Mouse (Mus musculus) liver, embryonic 14.5 days (tissue): ENCODE measurements at regions not wholly inside any gene's neighbourhood (a gene's known extent, or its start where the extent isn't known, plus 50 kb on each side); places are given as distances from the start of the nearest gene placed in this dataset.

ENCODE experiments used
- ATAC-seq: fragments of 200-750 bp; cut with Nextera tagmentation; 2 replicates; pipeline ENCODE4 v1.8.0; 2017; ENCODE audit warnings: moderate number of reproducible peaks, mild to moderate bottlenecking, moderate library complexity; ENCODE audit not compliant: insufficient read depth
- DNase-seq, 3 experiments: peaks; one replicate each; pipeline ENCODE4 v3.0.0-alpha.2; 2012 to 2013; ENCODE audit warnings: low read depth in 3 of 3, low spot score in 3 of 3
- H3K27ac ChIP-seq: fragments of 300-500 bp; sonication (generic); 2 replicates; pipeline ENCODE4 v1.5.1; 2014; ENCODE audit warnings: moderate library complexity, mild to moderate bottlenecking, control low read depth, inconsistent platforms
- H3K27me3 ChIP-seq: fragments of 300-500 bp; sonication (generic); 2 replicates; pipeline ENCODE4 v1.6.1; 2014; ENCODE audit warnings: mild to moderate bottlenecking, low read length, moderate library complexity; ENCODE audit not compliant: control insufficient read depth, insufficient read depth
- H3K36me3 ChIP-seq: fragments of 300-500 bp; sonication (generic); replicated peaks from 2 replicates; pipeline ENCODE4 v1.6.1; 2014; ENCODE audit warnings: low read depth; ENCODE audit not compliant: control insufficient read depth, insufficient read depth
- H3K4me1 ChIP-seq, 2 experiments: fragments of 200-500 bp in 1 of 2; fragments of 300-500 bp in 1 of 2; sonication (generic) in 1 of 2; replicated peaks; 2 replicates each; pipeline ENCODE4 v1.6.1; 2012 to 2014; ENCODE audit warnings: antibody characterized with exemption in 1 of 2, inconsistent platforms in 1 of 2, low read length in 1 of 2; ENCODE audit not compliant: control insufficient read depth in 2 of 2, insufficient read depth in 2 of 2
- H3K4me2 ChIP-seq: fragments of 300-500 bp; sonication (generic); 2 replicates; pipeline ENCODE4 v1.6.1; 2014; ENCODE audit warnings: low read depth, mild to moderate bottlenecking, control low read depth, moderate library complexity
- H3K4me3 ChIP-seq, 2 experiments: fragments of 200-500 bp in 1 of 2; fragments of 300-500 bp in 1 of 2; sonication (generic) in 1 of 2; 2 replicates each; pipeline ENCODE4 v1.5.1; 2012 to 2014; ENCODE audit warnings: low read depth in 2 of 2, low read length in 2 of 2, mild to moderate bottlenecking in 2 of 2, control low read depth in 1 of 2, inconsistent platforms in 1 of 2, moderate library complexity in 1 of 2; ENCODE audit not compliant: insufficient read depth in 1 of 2
- H3K9ac ChIP-seq: fragments of 300-500 bp; sonication (generic); replicated peaks from 2 replicates; pipeline ENCODE4 v1.6.1; 2014; ENCODE audit warnings: mild to moderate bottlenecking, control low read depth, moderate library complexity
- H3K9me3 ChIP-seq: fragments of 300-500 bp; sonication (generic); 2 replicates; pipeline ENCODE4 v1.6.1; 2016; ENCODE audit warnings: low read length, mixed read lengths; ENCODE audit not compliant: control insufficient read depth
- CTCF ChIP-seq: IDR thresholded peaks from 2 replicates; pipeline ENCODE4 v1.5.1; 2016; ENCODE audit warnings: antibody characterized with exemption, low read depth, control low read depth
- EP300 ChIP-seq: IDR thresholded peaks from 2 replicates; pipeline ENCODE4 v1.6.1; 2016; ENCODE audit warnings: antibody characterized with exemption, low read depth
- WGBS: fragments of 180-500 bp; shearing (Covaris S2); extraction: QIAGEN DNeasy Blood & Tissue Kit; methylation state at CpG from one replicate; pipeline ENCODE4 v1.1.7; 2014; ENCODE audit not compliant: insufficient replicate concordance; 5-methylcytosine and 5-hydroxymethylcytosine counted together

DNA sequence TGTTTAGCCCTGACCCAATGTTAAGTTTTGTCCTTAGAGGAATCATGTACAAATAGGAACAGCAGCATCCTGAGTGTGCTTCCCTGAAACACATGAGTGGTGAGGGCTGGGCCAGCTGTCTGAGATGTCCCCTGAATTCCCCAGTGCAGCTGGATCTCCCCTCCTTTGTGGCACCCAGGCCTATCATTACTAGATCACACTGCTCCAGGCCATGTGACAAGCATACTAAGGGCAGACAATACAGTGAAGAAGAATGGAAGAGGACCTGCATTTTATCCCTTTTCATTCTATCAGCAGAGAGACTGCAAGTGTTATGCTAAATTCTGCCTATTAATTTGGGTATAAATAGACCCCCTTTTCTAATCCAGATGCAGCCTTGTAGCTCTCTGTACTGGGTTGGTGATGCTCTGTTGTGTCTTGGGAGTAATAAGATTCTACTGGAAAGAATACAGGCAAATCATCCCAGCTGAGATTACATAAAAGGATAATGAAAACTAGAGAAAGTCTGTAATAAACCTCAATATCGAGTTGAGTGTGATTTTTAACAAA, 418.3 kb downstream of the Brinp2 start:
- no peak for TF ChIP-seq CTCF
- TF ChIP-seq EP300, result no peak
- no peaks in the 10 kb centered on the region for H3K36me3 ChIP-seq
- no peak overlapping the region for H3K4me2 ChIP-seq
- 34% methylated on average over 1 of the region's 1 CpGs for WGBS
- H3K4me3 ChIP-seq, result no peak overlapping the region
- no peak overlapping the region for H3K9ac ChIP-seq
- H3K4me1 ChIP-seq, result no peaks in the 10 kb centered on the region
- no peak for DNase-seq
- H3K27ac ChIP-seq, result no peak overlapping the region
- ATAC-seq, result no peak
- H3K9me3 ChIP-seq, result no peaks in the 10 kb centered on the region
- no peaks in the 10 kb centered on the region for H3K27me3 ChIP-seq

DNA sequence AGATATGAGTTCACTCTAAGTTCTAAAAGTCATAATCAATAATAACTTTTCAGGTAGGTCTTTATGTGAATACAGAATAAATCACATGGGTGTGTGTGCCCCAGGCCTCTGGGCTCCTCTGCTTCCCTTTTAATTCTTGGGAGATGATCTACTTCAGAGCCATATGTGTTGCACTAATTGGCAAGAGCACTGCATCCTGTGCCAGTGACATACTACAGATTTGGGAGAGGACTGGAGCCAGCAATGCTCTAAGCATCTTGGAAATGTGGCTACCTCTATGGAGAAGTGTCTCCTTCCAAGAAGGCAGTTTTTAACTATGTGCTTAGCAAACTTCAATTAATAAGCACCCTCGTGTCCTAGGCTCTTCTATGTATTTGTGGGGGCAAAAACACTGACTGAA, 416.6 kb downstream of the Brinp2 start:
- Histone ChIP-seq H3K9me3 (no peaks in the 10 kb centered on the region), H3K4me3 (no peak overlapping the region), H3K9ac (no peak overlapping the region), H3K4me2 (no peak overlapping the region), H3K27me3 (no peaks in the 10 kb centered on the region), H3K4me1 (no peaks in the 10 kb centered on the region), H3K36me3 (no peaks in the 10 kb centered on the region), H3K27ac (no peak overlapping the region)
- ATAC-seq (no peak), DNase-seq (no peak)
- TF ChIP-seq CTCF (no peak), EP300 (no peak)
- 41% methylated on average over 1 of the region's 1 CpGs for WGBS

DNA sequence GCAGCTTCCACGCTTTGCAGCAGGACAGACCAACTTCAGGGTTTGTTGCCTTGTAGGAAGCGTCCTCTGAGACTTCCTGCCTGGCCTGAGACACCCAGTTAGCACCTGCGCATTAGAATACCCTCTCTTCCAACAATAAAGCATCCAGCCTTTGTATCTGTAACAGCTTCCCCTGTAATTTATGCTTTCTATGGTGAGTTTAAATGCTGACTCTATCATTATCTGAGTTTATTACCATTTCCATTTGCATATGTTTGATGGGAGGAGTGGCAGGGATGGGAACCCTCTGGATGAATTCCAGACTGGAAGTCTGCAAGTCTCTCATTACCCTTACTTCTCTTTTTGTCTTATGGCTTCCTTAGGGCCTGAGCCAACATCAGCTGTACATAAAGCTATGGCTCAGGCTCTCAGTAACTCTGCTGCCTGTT, 415.8 kb downstream of the Brinp2 start:
- DNase-seq, result no peak
- Histone ChIP-seq H3K4me2 (no peak overlapping the region), H3K36me3 (no peaks in the 10 kb centered on the region), H3K27me3 (no peaks in the 10 kb centered on the region), H3K4me1 (no peaks in the 10 kb centered on the region), H3K9me3 (no peaks in the 10 kb centered on the region), H3K27ac (no peak overlapping the region), H3K4me3 (no peak overlapping the region), H3K9ac (no peak overlapping the region)
- ATAC-seq, result no peak
- TF ChIP-seq EP300 (no peak), CTCF (no peak)
- WGBS, result 28% methylated on average over 3 of the region's 3 CpGs

DNA sequence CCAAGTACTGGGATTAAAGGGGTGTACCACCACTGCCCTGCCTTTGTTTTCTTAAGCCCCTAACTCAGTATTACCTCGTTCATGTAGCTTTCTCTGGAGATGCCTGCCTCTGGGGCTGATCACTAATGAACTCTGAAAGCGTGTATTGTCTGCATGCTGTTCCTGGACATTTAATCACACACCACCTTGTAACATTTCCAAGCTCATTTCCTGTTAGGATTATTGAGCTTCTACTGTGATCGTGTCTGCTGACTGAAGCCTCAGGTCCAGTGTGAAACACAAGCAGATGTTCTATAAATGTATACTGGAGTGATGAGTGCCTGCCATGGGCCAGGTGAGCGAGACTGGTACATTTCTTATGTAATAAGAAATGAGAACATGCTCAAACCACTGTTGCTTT, 398.6 kb downstream of the Brinp2 start:
- Histone ChIP-seq H3K36me3 (no peaks in the 10 kb centered on the region), H3K27ac (no peak overlapping the region), H3K9ac (no peak overlapping the region), H3K4me3 (no peak overlapping the region), H3K4me2 (no peak overlapping the region), H3K9me3 (no peaks in the 10 kb centered on the region), H3K4me1 (no peaks in the 10 kb centered on the region), H3K27me3 (no peaks in the 10 kb centered on the region)
- ATAC-seq (no peak), DNase-seq (no peak)
- WGBS, result 45% methylated on average over 4 of the region's 4 CpGs
- no peak for TF ChIP-seq EP300
- TF ChIP-seq CTCF, result no peak

- no peak overlapping the region for H3K27ac ChIP-seq
- no peak overlapping the region for H3K4me2 ChIP-seq
- no peaks in the 10 kb centered on the region for H3K9me3 ChIP-seq
- ATAC-seq (no peak), DNase-seq (no peak)
- H3K4me3 ChIP-seq, result no peak overlapping the region
- H3K4me1 ChIP-seq, result no peaks in the 10 kb centered on the region
- H3K9ac ChIP-seq, result no peak overlapping the region
- 62% methylated on average over 3 of the region's 3 CpGs for WGBS
- no peaks in the 10 kb centered on the region for H3K36me3 ChIP-seq
- TF ChIP-seq EP300 (no peak), CTCF (no peak)
- no peaks in the 10 kb centered on the region for H3K27me3 ChIP-seq
Measured at GRCm38 (mm10) chr1:157964461-157964860, 391.7 kb downstream of the Brinp2 start.
